ENCODE assay signal across 10 mouse cellular contexts in the genomic region with DNA sequence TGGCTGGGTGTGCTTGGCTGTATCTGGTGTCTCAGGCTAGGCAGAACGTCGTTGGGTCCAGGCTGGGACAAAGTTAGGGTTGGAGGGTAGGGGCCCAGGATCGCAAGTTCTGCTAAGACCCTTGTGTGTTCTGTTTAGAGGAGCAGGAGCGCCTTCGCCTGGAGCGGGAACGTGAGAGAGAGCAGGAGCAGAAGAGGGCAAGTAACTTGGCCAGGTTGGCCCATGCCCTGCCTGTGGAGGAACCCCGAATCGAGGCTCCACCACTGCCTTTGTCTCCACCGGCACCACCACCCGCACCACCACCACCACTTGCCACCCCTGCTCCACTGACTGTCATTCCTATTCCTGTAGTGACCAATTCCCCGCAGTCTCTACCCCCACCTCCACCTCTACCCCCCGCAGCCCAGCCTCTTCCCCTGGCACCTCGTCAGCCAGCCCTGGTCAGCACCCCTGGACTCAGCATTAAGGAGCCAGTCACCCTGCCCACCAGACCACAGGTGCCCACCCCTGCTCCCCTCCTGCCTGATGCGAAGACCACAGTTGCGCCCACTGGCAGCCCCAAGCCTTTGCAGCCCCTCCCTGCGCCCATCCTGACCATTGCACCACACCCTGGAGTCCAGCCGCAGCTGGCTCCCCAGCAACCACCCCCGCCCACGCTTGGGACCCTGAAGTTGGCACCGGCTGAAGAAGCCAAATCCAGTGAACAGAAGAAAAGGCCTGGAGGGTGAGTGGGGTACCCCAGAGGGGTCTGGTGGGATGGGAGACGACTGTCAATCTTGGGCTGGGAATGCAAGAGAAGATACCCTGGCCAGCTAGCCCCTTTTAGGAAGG. TPM values are rescaled to one million over a fixed set of nuclear protein-coding genes. Genes with fewer than 3 reads are reported as not detected.
DNase-seq lines count a peak whose midpoint lies in the region; ATAC-seq lines count a peak whose summit lies in the region.
"Had no signal": no experiment of that assay in that cellular context is flagged by ENCODE, and none has a peak within 500 bp of the region (broad histone marks: within the 10 kb centered on the region; RNA-seq: fewer than 3 reads in every experiment).

No protein-coding gene starts in this region.

- peak overlapping the region; percentile 80 for H3K4me2 ChIP-seq in neural tube, embryonic 13.5 days

- 0 out of 2 replicates have a peak, but pooled peaks cover 3% of the 10 kb centered on the region for H3K36me3 ChIP-seq in neural tube, embryonic 13.5 days
- H3K36me3 ChIP-seq: heart, embryonic 15.5 days had no signal

- H3K27me3 ChIP-seq in neural tube, embryonic 13.5 days = no peaks in the 10 kb centered on the region
- H3K27me3 ChIP-seq: forebrain, embryonic 13.5 days; heart, embryonic 15.5 days had no signal

- H3K4me1 ChIP-seq in neural tube, embryonic 13.5 days (replicated peaks) = peaks cover 66% of the 10 kb centered on the region

- peak overlapping the region; percentile 31; the same call in 1 of the 2 replicates for H3K9ac ChIP-seq in neural tube, embryonic 13.5 days

- no peaks in the 10 kb centered on the region for H3K9me3 ChIP-seq in neural tube, embryonic 13.5 days
- H3K9me3 ChIP-seq: forebrain, embryonic 13.5 days; heart, embryonic 15.5 days had no signal

- H3K27ac ChIP-seq in neural tube, embryonic 13.5 days (replicated peaks) = no peak overlapping the region

- peak; percentile 34 to 40 for DNase-seq in cerebellum, adult 18-20 months
- DNase-seq in cerebellum, adult 11 months = no peak
- peak; percentile 30 for DNase-seq in kidney, adult 11 months
- DNase-seq in kidney, adult 9 months = no peak
- DNase-seq in thymus, postnatal 14 days = peak; percentile 24
- no peak for DNase-seq in thymus, postnatal 0 days (ENCODE audit: low spot score)
- no peak for DNase-seq in spleen, adult 12 weeks (ENCODE audit: low spot score)

- H3K4me3 ChIP-seq in neural tube, embryonic 13.5 days = no peak overlapping the region

- 90% methylated on average over 22 of the region's 22 CpGs for WGBS in neural tube, embryonic 13.5 days

- no peak for ATAC-seq in neural tube, embryonic 13.5 days (ENCODE audit: low read depth)

RNA-seq across cellular contexts. Expression of gene Mnt, which starts 5.7 kb away (rescaled TPM):
- polyA plus RNA-seq in thymus, postnatal 0 days (2015; fragmentation: Nextera tagmentation; extraction: Ambion mirVana) = 4.9 and 5.8 TPM in 2 replicates
- 8.4 and 8.9 TPM in 2 replicates for polyA plus RNA-seq in neural tube, embryonic 13.5 days (2015; fragmentation: Nextera tagmentation; extraction: Ambion mirVana)

Comparison
In these comparisons a context has a peak if more than half of its experiments do, and no peak if none do; other contexts are left out.
1. DNase-seq: peak in cerebellum, adult 18-20 months (2 of 2), kidney, adult 11 months (single experiment) and thymus, postnatal 14 days (single experiment); none in cerebellum, adult 11 months (single experiment), kidney, adult 9 months (single experiment), thymus, postnatal 0 days (single experiment) and spleen, adult 12 weeks (single experiment).